Mouse (Mus musculus): Measurements from ENCODE around the gene Dkc1. TPM values are rescaled to one million over a fixed set of nuclear protein-coding genes. Genes with fewer than 3 reads are reported as not detected.
"Not testable (repeated sequence)": the region's sequence is repeated elsewhere in the genome, so short reads cannot be mapped to it uniquely, and the experiment has no call there.

The Dkc1 gene
- polyA plus RNA-seq, 1 experiment, result 61.0 TPM

DNA sequence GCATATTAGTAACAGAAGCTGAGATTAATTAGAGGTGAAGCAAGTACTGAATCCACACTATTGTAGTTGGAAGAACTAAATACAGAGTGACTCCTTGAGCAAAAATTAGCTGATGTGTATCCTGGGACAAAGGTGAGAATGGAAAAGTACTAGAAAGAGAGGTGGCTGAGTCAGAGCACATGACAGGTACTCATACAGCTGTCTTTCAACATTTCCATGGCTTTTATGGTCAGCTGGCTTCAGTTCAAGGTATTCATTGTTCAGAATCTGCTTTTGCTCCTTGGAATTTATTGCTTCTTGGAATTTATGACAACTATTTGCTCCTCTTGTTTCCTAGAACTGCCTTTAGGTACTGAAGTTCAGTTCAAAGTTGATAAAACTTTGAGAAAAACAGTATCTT is 41.3 kb downstream of the Dkc1 start:
- peak overlapping the region; percentile 73 for H3K27ac ChIP-seq (ENCODE audit: insufficient read depth, low read length)
- no peak for TF ChIP-seq CTCF (IDR thresholded peaks at IDR 0.05; ENCODE audit: borderline replicate concordance, insufficient read depth, low read length)

DNA sequence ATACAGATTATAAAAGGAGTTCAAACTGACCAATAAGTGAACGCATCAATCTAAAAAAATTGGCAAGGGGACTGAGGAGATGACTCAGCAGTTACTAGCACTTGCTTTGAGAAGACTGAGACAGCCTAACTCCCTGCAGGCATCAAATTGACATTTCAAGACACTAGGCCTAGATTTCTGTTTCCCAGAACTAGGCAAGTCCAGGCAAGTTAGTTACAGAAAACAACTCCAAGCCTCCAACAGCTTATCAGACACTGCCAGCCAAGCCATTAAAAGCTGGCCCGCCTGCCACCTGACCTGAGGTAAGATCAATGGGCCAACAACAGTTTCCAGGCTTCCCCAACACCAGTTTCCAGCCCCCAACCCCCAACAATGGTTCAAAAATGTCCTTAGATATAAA is 42.1 kb downstream of the Dkc1 start:
- Histone ChIP-seq H3K4me3 (ENCODE audit: insufficient read depth, low read length) (no peak overlapping the region), H3K27ac (ENCODE audit: insufficient read depth, low read length) (peak overlapping the region; percentile 90), H3K4me1 (ENCODE audit: control insufficient read depth, insufficient read depth, low read length) (no peaks in the 10 kb centered on the region; the same call in 1 of the 2 replicates)
- TF ChIP-seq CTCF (IDR thresholded peaks at IDR 0.05; ENCODE audit: borderline replicate concordance, insufficient read depth, low read length) (no peak), POLR2A (IDR thresholded peaks at IDR 0.05; ENCODE audit: low read depth, low read length) (no peak)

More for the DNA sequence above, 41.3 kb downstream of the Dkc1 start:
- no peak overlapping the region for H3K4me3 ChIP-seq (ENCODE audit: insufficient read depth, low read length)
- no peaks in the 10 kb centered on the region; the same call in 1 of the 2 replicates for H3K4me1 ChIP-seq (ENCODE audit: control insufficient read depth, insufficient read depth, low read length)

DNA sequence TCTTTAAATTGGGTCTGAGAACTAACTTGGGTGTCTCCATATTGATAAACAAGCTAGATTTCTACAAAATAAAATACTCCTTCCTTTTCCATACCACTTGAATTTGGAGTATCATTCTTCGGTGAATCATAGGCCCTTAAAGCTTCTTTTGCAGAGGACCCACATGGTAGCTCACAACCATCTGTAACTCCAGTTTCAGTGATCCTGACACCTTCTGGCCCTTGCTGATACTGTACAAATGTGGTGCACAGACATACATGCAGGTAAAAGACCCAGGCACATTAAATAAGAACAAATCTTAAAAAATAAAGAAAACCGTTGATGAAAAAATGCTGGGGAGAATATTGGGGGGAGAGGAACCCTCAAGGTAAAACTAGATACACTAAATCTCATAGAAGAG is 42.5 kb downstream of the Dkc1 start:
- peak overlapping the region; percentile 90 for H3K27ac ChIP-seq (ENCODE audit: insufficient read depth, low read length)
- no peak overlapping the region for H3K4me3 ChIP-seq (ENCODE audit: insufficient read depth, low read length)
- no peaks in the 10 kb centered on the region; the same call in 1 of the 2 replicates for H3K4me1 ChIP-seq (ENCODE audit: control insufficient read depth, insufficient read depth, low read length)
- TF ChIP-seq POLR2A (IDR thresholded peaks at IDR 0.05; ENCODE audit: low read depth, low read length) (no peak), CTCF (IDR thresholded peaks at IDR 0.05; ENCODE audit: borderline replicate concordance, insufficient read depth, low read length) (no peak)

DNA sequence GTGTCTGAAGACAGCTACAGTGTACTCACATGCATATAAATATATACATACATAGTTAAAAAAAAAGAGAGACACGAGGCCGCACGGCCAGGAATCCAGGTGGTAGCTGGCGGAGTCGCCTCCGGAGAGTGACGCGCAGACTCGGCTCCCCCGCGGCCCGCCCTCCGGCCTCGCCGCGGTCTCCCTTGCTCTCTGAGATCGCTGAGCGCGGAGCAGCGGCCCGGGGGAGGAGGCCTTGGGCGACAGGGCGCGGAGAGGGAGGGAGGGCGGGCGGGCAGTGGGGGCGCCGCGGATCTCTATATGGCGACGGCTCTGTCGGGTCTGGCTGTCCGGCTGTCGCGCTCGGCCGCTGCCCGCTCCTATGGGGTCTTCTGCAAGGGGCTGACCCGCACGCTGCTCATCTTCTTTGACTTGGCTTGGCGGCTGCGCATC is 47.5 kb downstream of the Dkc1 start:
- H3K4me1 ChIP-seq (ENCODE audit: control insufficient read depth, insufficient read depth, low read length); H3K4me3 ChIP-seq (ENCODE audit: insufficient read depth, low read length); H3K27ac ChIP-seq (ENCODE audit: insufficient read depth, low read length): not testable (repeated sequence)

DNA sequence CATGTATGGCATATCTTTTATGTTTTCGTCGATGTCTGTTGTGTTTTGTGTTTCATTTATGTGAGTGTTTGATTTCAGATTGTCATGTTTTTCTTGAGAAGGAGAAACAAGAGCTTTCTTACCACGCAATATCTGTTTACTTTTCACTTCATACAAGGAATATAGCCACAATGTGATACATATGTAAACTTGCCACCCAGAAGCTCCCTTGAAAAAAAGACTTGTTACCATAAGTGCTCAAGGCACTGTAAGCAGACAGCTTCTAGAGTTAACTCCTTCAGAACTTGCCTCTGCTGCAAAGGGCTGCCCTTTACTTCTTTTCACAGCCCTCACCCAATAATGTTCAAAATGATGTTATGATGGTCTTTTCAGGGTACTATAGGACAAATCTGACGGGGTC is 52.8 kb downstream of the Dkc1 start:
- TF ChIP-seq CTCF (IDR thresholded peaks at IDR 0.05; ENCODE audit: borderline replicate concordance, insufficient read depth, low read length) (no peak), POLR2A (IDR thresholded peaks at IDR 0.05; ENCODE audit: low read depth, low read length) (no peak)
- Histone ChIP-seq H3K4me1 (ENCODE audit: control insufficient read depth, insufficient read depth, low read length) (no peaks in the 10 kb centered on the region), H3K27ac (ENCODE audit: insufficient read depth, low read length) (no peak overlapping the region), H3K4me3 (ENCODE audit: insufficient read depth, low read length) (no peak overlapping the region)

DNA sequence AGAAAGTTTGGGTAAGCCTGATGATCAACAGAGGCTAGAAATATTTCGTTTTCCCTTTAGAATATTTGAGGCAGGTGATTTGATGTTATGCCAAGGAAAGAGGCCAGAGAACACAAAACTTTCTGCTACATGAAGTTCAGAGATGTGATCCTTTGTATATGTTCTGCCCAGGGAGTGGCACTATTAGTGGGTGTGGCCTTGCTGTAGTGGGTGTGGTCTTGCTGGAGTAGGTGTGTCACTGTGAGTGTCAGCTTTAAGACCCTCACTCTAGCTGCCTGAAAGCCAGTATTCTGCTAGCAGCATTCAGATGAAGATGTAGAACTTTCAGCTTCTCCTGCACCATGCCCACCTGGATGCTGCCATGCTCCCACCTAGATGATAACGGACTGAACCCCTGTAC is 54.6 kb downstream of the Dkc1 start:
- H3K27ac ChIP-seq (ENCODE audit: insufficient read depth, low read length), result no peak overlapping the region
- no peak overlapping the region for H3K4me3 ChIP-seq (ENCODE audit: insufficient read depth, low read length)
- no peak for TF ChIP-seq CTCF (IDR thresholded peaks at IDR 0.05; ENCODE audit: borderline replicate concordance, insufficient read depth, low read length)
- TF ChIP-seq POLR2A (IDR thresholded peaks at IDR 0.05; ENCODE audit: low read depth, low read length), result no peak
- no peaks in the 10 kb centered on the region for H3K4me1 ChIP-seq (ENCODE audit: control insufficient read depth, insufficient read depth, low read length)

DNA sequence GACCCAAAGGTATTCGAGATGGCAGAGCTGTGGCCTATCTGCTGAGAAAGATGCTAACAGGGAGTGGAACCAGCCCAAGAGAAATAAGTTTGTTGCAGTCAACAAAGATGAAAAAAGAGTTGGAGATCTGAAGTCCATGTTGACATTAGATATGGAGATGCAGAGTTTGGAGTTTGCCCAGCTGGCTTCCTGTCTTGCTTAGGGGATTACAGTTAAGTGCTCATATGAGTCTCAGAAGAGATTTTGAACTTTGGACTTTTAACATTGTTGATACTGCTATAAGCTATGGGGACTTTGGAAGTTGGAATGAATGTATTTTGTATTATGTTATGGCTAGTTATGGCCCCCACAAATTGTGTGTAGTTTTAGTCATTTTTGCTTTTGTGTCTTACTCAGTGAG is 56.6 kb downstream of the Dkc1 start:
- Histone ChIP-seq H3K4me3 (ENCODE audit: insufficient read depth, low read length) (no peak overlapping the region), H3K27ac (ENCODE audit: insufficient read depth, low read length) (no peak overlapping the region), H3K4me1 (ENCODE audit: control insufficient read depth, insufficient read depth, low read length) (no peaks in the 10 kb centered on the region)
- no peak for TF ChIP-seq CTCF (IDR thresholded peaks at IDR 0.05; ENCODE audit: borderline replicate concordance, insufficient read depth, low read length)
- no peak for TF ChIP-seq POLR2A (IDR thresholded peaks at IDR 0.05; ENCODE audit: low read depth, low read length)

DNA sequence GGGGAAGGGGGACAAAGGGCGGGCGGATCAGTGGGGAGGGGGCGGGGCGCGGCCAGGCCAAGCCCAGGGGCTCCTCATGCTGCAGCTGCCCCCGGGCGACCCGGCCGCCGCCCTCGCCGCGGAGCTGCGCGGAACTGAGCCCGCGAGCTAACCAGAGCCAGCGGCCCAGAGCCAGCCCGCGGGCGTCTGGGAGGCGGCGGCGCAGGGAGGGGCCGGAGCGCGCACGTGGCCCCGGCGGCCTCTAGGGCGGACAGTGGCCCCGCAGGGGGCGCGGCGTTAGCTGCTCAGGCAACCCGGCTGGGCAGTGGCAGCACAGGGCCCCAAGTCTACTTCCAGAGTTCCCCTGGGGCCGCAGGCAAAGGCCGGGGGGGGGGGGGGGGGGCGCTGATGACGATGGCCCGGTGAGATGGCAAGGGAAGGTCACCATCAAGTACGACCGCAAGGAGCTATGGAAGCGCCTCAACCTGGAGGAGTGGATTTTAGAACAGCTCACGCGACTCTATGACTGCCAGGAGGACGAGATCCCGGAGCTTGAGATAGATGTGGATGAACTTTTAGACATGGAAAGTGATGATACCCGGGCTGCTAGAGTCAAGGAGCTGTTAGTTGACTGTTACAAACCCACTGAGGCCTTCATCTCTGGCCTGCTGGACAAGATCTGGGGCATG is 60.1 kb downstream of the Dkc1 start:
- no peak overlapping the region for H3K4me3 ChIP-seq (ENCODE audit: insufficient read depth, low read length)
- TF ChIP-seq CTCF (IDR thresholded peaks at IDR 0.05; ENCODE audit: borderline replicate concordance, insufficient read depth, low read length) (no peak), POLR2A (IDR thresholded peaks at IDR 0.05; ENCODE audit: low read depth, low read length) (no peak)

More for the DNA sequence above, 60.1 kb downstream of the Dkc1 start:
- Histone ChIP-seq H3K4me1 (ENCODE audit: control insufficient read depth, insufficient read depth, low read length) (no peaks in the 10 kb centered on the region), H3K27ac (ENCODE audit: insufficient read depth, low read length) (no peak overlapping the region)

Other genes starting within 250 kb of the Dkc1 start
- gene Gab3, start 10.4 kb upstream of the Dkc1 start, polyA plus RNA-seq (2011; ENCODE audit: insufficient read length, low read depth, missing spikeins), result 0.67 and 0.72 TPM in 2 replicates
- 90.8 and 109 TPM in 2 replicates for gene Mpp1, start 35.2 kb downstream of the Dkc1 start, polyA plus RNA-seq (2011; ENCODE audit: insufficient read length, low read depth, missing spikeins)
- not detected in 2 replicates for gene Smim9, start 67.9 kb downstream of the Dkc1 start, polyA plus RNA-seq (2011; ENCODE audit: insufficient read length, low read depth, missing spikeins)